Mouse (Mus musculus) embryonic facial prominence, embryonic 12.5 days (tissue): Measurements from ENCODE around the gene Plcxd2. TPM values are rescaled to one million over a fixed set of nuclear protein-coding genes. Genes with fewer than 3 reads are reported as not detected.

Experiments used
- ATAC-seq: fragments of 200-750 bp; cut with Nextera tagmentation; 2 replicates; pipeline ENCODE4 v1.8.0; 2017; ENCODE audit not compliant: insufficient number of reproducible peaks, insufficient read depth, low FRiP score, low TSS enrichment
- H3K27ac ChIP-seq: fragments of 300-500 bp; sonication (generic); 2 replicates; pipeline ENCODE4 v1.5.1; 2016; ENCODE audit warnings: mild to moderate bottlenecking
- H3K27me3 ChIP-seq: fragments of 300-500 bp; sonication (generic); 2 replicates; pipeline ENCODE4 v1.6.1; 2016; ENCODE audit warnings: mild to moderate bottlenecking, moderate library complexity
- H3K36me3 ChIP-seq: fragments of 300-500 bp; sonication (generic); 2 replicates; pipeline ENCODE4 v1.6.1; 2016; ENCODE audit warnings: mild to moderate bottlenecking
- H3K4me1 ChIP-seq: fragments of 300-500 bp; sonication (generic); 2 replicates; pipeline ENCODE4 v1.6.1; 2016
- H3K4me2 ChIP-seq: fragments of 300-500 bp; sonication (generic); replicated peaks from 2 replicates; pipeline ENCODE4 v1.6.1; 2016; ENCODE audit warnings: mild to moderate bottlenecking, moderate library complexity
- H3K4me3 ChIP-seq: fragments of 300-500 bp; sonication (generic); 2 replicates; pipeline ENCODE4 v1.5.1; 2016; ENCODE audit warnings: mild to moderate bottlenecking
- H3K9ac ChIP-seq: fragments of 300-500 bp; sonication (generic); 2 replicates; pipeline ENCODE4 v1.6.1; 2016; ENCODE audit warnings: mild to moderate bottlenecking, moderate library complexity
- H3K9me3 ChIP-seq: fragments of 300-500 bp; sonication (generic); 2 replicates; pipeline ENCODE4 v1.6.1; 2016; ENCODE audit warnings: mild to moderate bottlenecking, moderate library complexity
- WGBS: fragments of 180-500 bp; shearing (Covaris S2); methylation state at CpG from one replicate; pipeline ENCODE4 v1.1.7; 2016; 5-methylcytosine and 5-hydroxymethylcytosine counted together
- polyA plus RNA-seq: library from polyadenylated mRNA; unstranded; fragments of >200 nt; fragmentation: Nextera tagmentation; extraction: Ambion mirVana; gene quantifications from 2 replicates; pipeline ENCODE4 v1.2.1, GENCODE M21; 2016

The Plcxd2 gene
- polyA plus RNA-seq, 1 experiment from 2014 or later: 1.9 TPM

GRCm38 (mm10) chr16:45984610-45985606 is 25.1 kb downstream of the Plcxd2 start:
- H3K9me3 ChIP-seq: no peaks in the 10 kb centered on the region
- no peaks in the 10 kb centered on the region for H3K27me3 ChIP-seq
- no peaks in the 10 kb centered on the region for H3K36me3 ChIP-seq
- no peak overlapping the region for H3K4me2 ChIP-seq
- no peak for ATAC-seq
- no peak overlapping the region for H3K27ac ChIP-seq
- no peaks in the 10 kb centered on the region for H3K4me1 ChIP-seq
- no peak overlapping the region for H3K9ac ChIP-seq
- no peak overlapping the region for H3K4me3 ChIP-seq
- WGBS: 79% methylated on average over 4 of the region's 4 CpGs

GRCm38 (mm10) chr16:45976251-45976650 is 33.8 kb downstream of the Plcxd2 start:
- H3K27me3 ChIP-seq: no peaks in the 10 kb centered on the region
- H3K9me3 ChIP-seq: no peaks in the 10 kb centered on the region
- no peak for ATAC-seq
- no peak overlapping the region for H3K4me2 ChIP-seq
- H3K4me1 ChIP-seq: no peaks in the 10 kb centered on the region
- no peaks in the 10 kb centered on the region for H3K36me3 ChIP-seq
- H3K27ac ChIP-seq: no peak overlapping the region
- no peak overlapping the region for H3K9ac ChIP-seq
- WGBS: 68% methylated on average over 1 of the region's 1 CpGs
- H3K4me3 ChIP-seq: no peak overlapping the region

- Histone ChIP-seq H3K4me3 (no peak overlapping the region), H3K36me3 (no peaks in the 10 kb centered on the region), H3K9ac (no peak overlapping the region), H3K27ac (no peak overlapping the region), H3K4me1 (no peaks in the 10 kb centered on the region), H3K4me2 (no peak overlapping the region), H3K9me3 (no peaks in the 10 kb centered on the region), H3K27me3 (no peaks in the 10 kb centered on the region)
- no peak for ATAC-seq
- 54% methylated on average over 9 of the region's 9 CpGs for WGBS
Observed at GRCm38 (mm10) chr16:45973959-45974686, 35.9 kb downstream of the Plcxd2 start.

GRCm38 (mm10) chr16:45970187-45970586 is 39.8 kb downstream of the Plcxd2 start:
- ATAC-seq: no peak
- H3K9me3 ChIP-seq: no peaks in the 10 kb centered on the region
- no peaks in the 10 kb centered on the region for H3K4me1 ChIP-seq
- no peak overlapping the region for H3K4me2 ChIP-seq
- no peaks in the 10 kb centered on the region for H3K27me3 ChIP-seq
- WGBS: 85% methylated on average over 2 of the region's 2 CpGs
- H3K4me3 ChIP-seq: no peak overlapping the region
- no peak overlapping the region for H3K27ac ChIP-seq
- H3K36me3 ChIP-seq: no peaks in the 10 kb centered on the region
- no peak overlapping the region for H3K9ac ChIP-seq

GRCm38 (mm10) chr16:45968716-45969115 is 41.3 kb downstream of the Plcxd2 start:
- WGBS: 73% methylated on average over 5 of the region's 5 CpGs
- no peaks in the 10 kb centered on the region for H3K36me3 ChIP-seq
- H3K4me2 ChIP-seq: no peak overlapping the region
- no peak overlapping the region for H3K9ac ChIP-seq
- no peak overlapping the region for H3K4me3 ChIP-seq
- no peaks in the 10 kb centered on the region for H3K4me1 ChIP-seq
- no peaks in the 10 kb centered on the region for H3K9me3 ChIP-seq
- H3K27me3 ChIP-seq: no peaks in the 10 kb centered on the region
- H3K27ac ChIP-seq: no peak overlapping the region
- ATAC-seq: no peak

- Histone ChIP-seq H3K4me2 (no peak overlapping the region), H3K4me1 (no peaks in the 10 kb centered on the region; the same call in 1 of the 2 replicates), H3K9me3 (no peaks in the 10 kb centered on the region), H3K9ac (no peak overlapping the region), H3K27me3 (no peaks in the 10 kb centered on the region), H3K36me3 (no peaks in the 10 kb centered on the region), H3K4me3 (no peak overlapping the region), H3K27ac (no peak overlapping the region)
- WGBS: 13% methylated on average over 7 of the region's 7 CpGs
- ATAC-seq: no peak; the same call in 1 of the 2 replicates
Observed at GRCm38 (mm10) chr16:45967471-45967870, 42.5 kb downstream of the Plcxd2 start.

GRCm38 (mm10) chr16:45966604-45967003 is 43.4 kb downstream of the Plcxd2 start:
- no peaks in the 10 kb centered on the region for H3K9me3 ChIP-seq
- no peak for ATAC-seq
- no peak overlapping the region for H3K4me2 ChIP-seq
- H3K36me3 ChIP-seq: no peaks in the 10 kb centered on the region
- H3K27me3 ChIP-seq: no peaks in the 10 kb centered on the region
- H3K4me1 ChIP-seq: no peaks in the 10 kb centered on the region; the same call in 1 of the 2 replicates
- H3K27ac ChIP-seq: no peak overlapping the region
- WGBS: 73% methylated on average over 5 of the region's 5 CpGs
- H3K4me3 ChIP-seq: no peak overlapping the region
- H3K9ac ChIP-seq: no peak overlapping the region

GRCm38 (mm10) chr16:45964777-45965176 is 45.2 kb downstream of the Plcxd2 start:
- no peak overlapping the region for H3K9ac ChIP-seq
- WGBS: 93% methylated on average over 6 of the region's 6 CpGs
- H3K4me2 ChIP-seq: no peak overlapping the region
- no peak for ATAC-seq
- no peaks in the 10 kb centered on the region for H3K27me3 ChIP-seq
- H3K27ac ChIP-seq: no peak overlapping the region
- no peaks in the 10 kb centered on the region; the same call in 1 of the 2 replicates for H3K4me1 ChIP-seq
- no peak overlapping the region for H3K4me3 ChIP-seq
- no peaks in the 10 kb centered on the region for H3K9me3 ChIP-seq
- no peaks in the 10 kb centered on the region for H3K36me3 ChIP-seq

GRCm38 (mm10) chr16:45963837-45964236 is 46.2 kb downstream of the Plcxd2 start:
- H3K9me3 ChIP-seq: no peaks in the 10 kb centered on the region
- H3K27me3 ChIP-seq: no peaks in the 10 kb centered on the region
- H3K9ac ChIP-seq: no peak overlapping the region
- no peaks in the 10 kb centered on the region for H3K36me3 ChIP-seq
- no peak overlapping the region for H3K27ac ChIP-seq
- WGBS: 81% methylated on average over 8 of the region's 8 CpGs
- no peaks in the 10 kb centered on the region; the same call in 1 of the 2 replicates for H3K4me1 ChIP-seq
- H3K4me2 ChIP-seq: no peak overlapping the region
- no peak for ATAC-seq
- no peak overlapping the region for H3K4me3 ChIP-seq

GRCm38 (mm10) chr16:45963088-45963487 is 46.9 kb downstream of the Plcxd2 start:
- Histone ChIP-seq H3K4me3 (no peak overlapping the region), H3K9ac (no peak overlapping the region), H3K4me2 (no peak overlapping the region), H3K36me3 (no peaks in the 10 kb centered on the region), H3K27me3 (no peaks in the 10 kb centered on the region), H3K9me3 (no peaks in the 10 kb centered on the region), H3K27ac (no peak overlapping the region), H3K4me1 (no peaks in the 10 kb centered on the region; the same call in 1 of the 2 replicates)
- 21% methylated on average over 5 of the region's 5 CpGs for WGBS
- no peak for ATAC-seq

GRCm38 (mm10) chr16:45960978-45961377 is 49.0 kb downstream of the Plcxd2 start:
- H3K27ac ChIP-seq: no peak overlapping the region
- ATAC-seq: no peak
- no peaks in the 10 kb centered on the region for H3K9me3 ChIP-seq
- H3K27me3 ChIP-seq: no peaks in the 10 kb centered on the region
- 82% methylated on average over 3 of the region's 3 CpGs for WGBS
- no peak overlapping the region for H3K4me2 ChIP-seq
- no peaks in the 10 kb centered on the region for H3K36me3 ChIP-seq
- H3K4me3 ChIP-seq: no peak overlapping the region
- H3K9ac ChIP-seq: no peak overlapping the region
- H3K4me1 ChIP-seq: no peaks in the 10 kb centered on the region; the same call in 1 of the 2 replicates
